Mouse (Mus musculus) CD4-positive helper T cell, adult 2 months (primary cell): ENCODE results near the gene Crtc3.

ENCODE experiments used
- DNase-seq: peaks from one replicate; pipeline ENCODE4 v3.0.0-alpha.2; 2012; ENCODE audit warnings: low read depth, missing footprints, low spot score

Crtc3 gene

GRCm38 (mm10) chr7:80688556-80689220 is at the start of gene Crtc3:
Crtc3 (minus strand) TSS chr7:80688877.
- DNase-seq, result peak; percentile 76

GRCm38 (mm10) chr7:80736199-80736598 is 47.5 kb upstream of the Crtc3 start:
- no peak for DNase-seq

- no peak for DNase-seq
These were observed 44.3 kb upstream of the Crtc3 start for GRCm38 (mm10) chr7:80732986-80733385.

- DNase-seq, result peak; percentile 71
These were observed 41.0 kb upstream of the Crtc3 start for GRCm38 (mm10) chr7:80729662-80730061.

- DNase-seq, result no peak
These were observed 32.4 kb upstream of the Crtc3 start for GRCm38 (mm10) chr7:80721041-80721440.

- no peak for DNase-seq
These were observed 30.9 kb upstream of the Crtc3 start for GRCm38 (mm10) chr7:80719582-80719981.

- no peak for DNase-seq
These were observed 30.4 kb upstream of the Crtc3 start for GRCm38 (mm10) chr7:80719038-80719437.

GRCm38 (mm10) chr7:80718471-80718870 is 29.8 kb upstream of the Crtc3 start:
- peak; percentile 44 for DNase-seq

GRCm38 (mm10) chr7:80716758-80717157 is 28.1 kb upstream of the Crtc3 start:
- DNase-seq, result no peak

GRCm38 (mm10) chr7:80715306-80715705 is 26.6 kb upstream of the Crtc3 start:
- no peak for DNase-seq

GRCm38 (mm10) chr7:80711496-80711895 is 22.8 kb upstream of the Crtc3 start:
- no peak for DNase-seq

GRCm38 (mm10) chr7:80710333-80710732 is 21.7 kb upstream of the Crtc3 start:
- DNase-seq, result no peak

- DNase-seq, result no peak
These were observed 15.4 kb upstream of the Crtc3 start for GRCm38 (mm10) chr7:80704066-80704465.

GRCm38 (mm10) chr7:80702510-80702909 is 13.8 kb upstream of the Crtc3 start:
- DNase-seq, result no peak

- DNase-seq, result no peak
These were observed 11.0 kb upstream of the Crtc3 start for GRCm38 (mm10) chr7:80699709-80700108.

- DNase-seq, result no peak
These were observed 10.3 kb upstream of the Crtc3 start for GRCm38 (mm10) chr7:80698940-80699339.

GRCm38 (mm10) chr7:80697859-80698258 is 9.2 kb upstream of the Crtc3 start:
- no peak for DNase-seq

- peak; percentile 81 for DNase-seq
These were observed 8.2 kb upstream of the Crtc3 start for GRCm38 (mm10) chr7:80696903-80697302.

GRCm38 (mm10) chr7:80696334-80696733 is 7.7 kb upstream of the Crtc3 start:
- no peak for DNase-seq

GRCm38 (mm10) chr7:80692472-80692871 is 3.8 kb upstream of the Crtc3 start:
- no peak for DNase-seq

GRCm38 (mm10) chr7:80691131-80691530 is 2.5 kb upstream of the Crtc3 start:
- no peak for DNase-seq

GRCm38 (mm10) chr7:80689221-80689591 is 529 bp upstream of the Crtc3 start:
- DNase-seq, result peak; percentile 73

- DNase-seq, result peak; percentile 60
These were observed 739 bp downstream of the Crtc3 start for GRCm38 (mm10) chr7:80687721-80688555.
